Mouse (Mus musculus): ENCODE data around the gene Luzp2. TPM values are rescaled to one million over a fixed set of nuclear protein-coding genes. Genes with fewer than 3 reads are reported as not detected.

Gene Luzp2
- 1.7 and 1.8 TPM in 2 replicates for polyA plus RNA-seq (2015; fragmentation: Nextera tagmentation; extraction: Ambion mirVana)

DNA sequence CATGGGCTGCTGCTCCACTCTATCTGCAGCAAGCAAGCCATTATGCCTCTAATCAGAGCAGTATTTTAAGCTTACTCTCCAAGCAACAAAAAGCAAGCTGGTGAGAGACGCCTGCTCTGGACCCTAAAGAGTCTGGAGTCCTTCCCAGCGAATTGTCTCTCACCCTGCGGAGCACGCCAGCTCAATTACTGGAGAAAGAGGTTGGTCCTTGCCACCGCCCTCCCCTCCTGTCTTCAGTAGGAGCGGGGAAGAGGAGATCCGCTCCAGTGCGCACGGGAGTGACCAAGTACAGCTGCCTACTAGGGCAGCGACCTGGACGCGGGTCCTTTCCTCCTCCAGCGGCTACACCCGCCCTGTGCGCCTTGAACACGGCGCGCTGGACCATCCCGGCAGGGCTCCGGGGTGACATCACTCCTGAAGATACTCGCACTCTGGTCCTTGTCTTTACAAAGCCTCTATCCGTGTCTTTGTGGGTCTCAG lies at the start of gene Luzp2:
Gene Luzp2 (plus strand): TSS at position 127 of the 480 bp plus-strand sequence.
- Histone ChIP-seq H3K27me3 (peaks cover 14% of the 10 kb centered on the region), H3K4me2 (peak within 1 kb of the TSS; percentile 68), H3K4me3 (peak within 1 kb of the TSS; percentile 38), H3K27ac (no peak within 1 kb of the TSS), H3K36me3 (no peaks in the 10 kb centered on the region), H3K4me1 (peaks cover 9% of the 10 kb centered on the region), H3K9ac (no peak within 1 kb of the TSS), H3K9me3 (no peaks in the 10 kb centered on the region)
- WGBS: under 1% methylated on average over 22 of the region's 22 CpGs
- ATAC-seq (ENCODE audit: insufficient number of reproducible peaks, low FRiP score, low TSS enrichment, low read depth): 0 out of 2 replicates have a peak, but pooled peaks have one; percentile 24

- H3K36me3 ChIP-seq: no peaks in the 10 kb centered on the region
- H3K4me2 ChIP-seq: no peak overlapping the region
- no peak for ATAC-seq (ENCODE audit: insufficient number of reproducible peaks, low FRiP score, low TSS enrichment, low read depth)
- no peaks in the 10 kb centered on the region for H3K9me3 ChIP-seq
- no peak overlapping the region for H3K4me3 ChIP-seq
- no peak overlapping the region for H3K27ac ChIP-seq
- H3K9ac ChIP-seq: no peak overlapping the region
- no peaks in the 10 kb centered on the region for H3K27me3 ChIP-seq
- H3K4me1 ChIP-seq: no peaks in the 10 kb centered on the region
These were observed 47.8 kb upstream of the Luzp2 start for GRCm38 (mm10) chr7:54787456-54787855.

- H3K27me3 ChIP-seq: no peaks in the 10 kb centered on the region
- H3K9ac ChIP-seq: no peak overlapping the region
- H3K36me3 ChIP-seq: no peaks in the 10 kb centered on the region
- no peak overlapping the region for H3K4me3 ChIP-seq
- no peaks in the 10 kb centered on the region for H3K4me1 ChIP-seq
- no peak overlapping the region for H3K4me2 ChIP-seq
- H3K27ac ChIP-seq: no peak overlapping the region
- ATAC-seq (ENCODE audit: insufficient number of reproducible peaks, low FRiP score, low TSS enrichment, low read depth): no peak
- no peaks in the 10 kb centered on the region for H3K9me3 ChIP-seq
These were observed 16.7 kb upstream of the Luzp2 start for GRCm38 (mm10) chr7:54818606-54819005.

GRCm38 (mm10) chr7:54828751-54829150 lies 6.5 kb upstream of the Luzp2 start:
- WGBS: 69% methylated on average over 3 of the region's 3 CpGs
- Histone ChIP-seq H3K36me3 (no peaks in the 10 kb centered on the region), H3K4me3 (no peak overlapping the region), H3K27ac (no peak overlapping the region), H3K4me2 (no peak overlapping the region), H3K4me1 (no peaks in the 10 kb centered on the region), H3K27me3 (no peaks in the 10 kb centered on the region), H3K9me3 (no peaks in the 10 kb centered on the region), H3K9ac (no peak overlapping the region)
- ATAC-seq (ENCODE audit: insufficient number of reproducible peaks, low FRiP score, low TSS enrichment, low read depth): no peak

GRCm38 (mm10) chr7:54835911-54836352 lies 634 bp downstream of the Luzp2 start:
- H3K27ac ChIP-seq: no peak overlapping the region
- H3K4me2 ChIP-seq: peak overlapping the region; percentile 68
- H3K9ac ChIP-seq: no peak overlapping the region
- H3K36me3 ChIP-seq: no peaks in the 10 kb centered on the region
- H3K27me3 ChIP-seq: peaks cover 14% of the 10 kb centered on the region
- H3K4me1 ChIP-seq: peaks cover 9% of the 10 kb centered on the region
- WGBS: 2% methylated on average over 13 of the region's 13 CpGs
- no peak for ATAC-seq (ENCODE audit: insufficient number of reproducible peaks, low FRiP score, low TSS enrichment, low read depth)
- no peaks in the 10 kb centered on the region for H3K9me3 ChIP-seq
- peak overlapping the region; percentile 38 for H3K4me3 ChIP-seq

DNA sequence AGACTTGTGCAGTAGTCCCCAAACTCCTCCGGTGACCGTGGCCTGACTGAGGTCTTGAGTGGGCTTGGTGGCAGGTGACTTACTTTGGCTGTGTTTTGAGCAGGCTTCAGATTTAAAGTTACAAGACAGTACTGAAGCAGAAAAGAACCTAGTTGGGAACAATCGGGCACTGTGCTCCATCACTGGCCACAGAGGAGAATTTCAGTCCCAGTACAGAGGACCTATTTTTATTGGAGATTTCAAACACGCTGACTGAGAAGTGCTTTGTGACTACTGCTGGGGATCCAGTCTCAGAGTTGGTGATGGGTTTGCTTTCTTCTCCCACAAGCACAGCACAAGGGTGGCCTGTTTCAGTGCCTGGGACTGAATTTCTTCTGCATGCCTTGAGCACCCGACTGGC lies 1.1 kb downstream of the Luzp2 start:
- H3K27me3 ChIP-seq: peaks cover 14% of the 10 kb centered on the region
- no peak overlapping the region for H3K27ac ChIP-seq
- no peaks in the 10 kb centered on the region for H3K9me3 ChIP-seq
- H3K4me2 ChIP-seq: peak overlapping the region; percentile 68; the same call in 1 of the 2 replicates
- ATAC-seq (ENCODE audit: insufficient number of reproducible peaks, low FRiP score, low TSS enrichment, low read depth): no peak
- WGBS: 60% methylated on average over 5 of the region's 5 CpGs
- no peak overlapping the region for H3K9ac ChIP-seq
- H3K36me3 ChIP-seq: no peaks in the 10 kb centered on the region
- H3K4me3 ChIP-seq: peak overlapping the region; percentile 38; the same call in 1 of the 2 replicates
- peaks cover 9% of the 10 kb centered on the region for H3K4me1 ChIP-seq

DNA sequence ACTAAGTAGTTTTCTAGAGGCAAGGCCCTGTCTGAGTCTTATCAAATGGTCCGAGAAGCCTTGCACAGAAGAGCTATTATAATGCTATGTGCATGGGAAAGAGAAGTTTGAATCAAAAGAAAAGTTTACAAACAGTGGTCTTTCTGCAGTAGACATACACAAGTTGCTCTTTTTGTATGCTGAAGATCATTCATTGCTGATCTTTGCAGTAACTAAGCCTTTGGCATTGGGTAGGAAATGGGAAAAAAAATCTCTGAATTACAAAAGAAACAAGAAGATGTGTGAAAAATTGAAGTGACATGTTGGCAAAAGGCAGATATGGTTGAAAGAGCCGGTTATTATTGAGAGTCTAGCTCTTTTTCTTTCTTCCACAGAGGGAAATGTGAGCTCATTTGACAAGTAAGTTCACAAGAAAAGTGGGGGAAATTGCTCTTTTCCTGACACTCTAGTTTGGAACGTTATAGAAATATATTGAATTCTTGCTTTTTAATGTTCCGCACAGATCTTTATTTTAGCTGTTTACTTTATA lies 7.6 kb downstream of the Luzp2 start:
- H3K9me3 ChIP-seq: no peaks in the 10 kb centered on the region
- 68% methylated on average over 4 of the region's 4 CpGs for WGBS
- H3K9ac ChIP-seq: no peak overlapping the region
- no peaks in the 10 kb centered on the region for H3K4me1 ChIP-seq
- H3K4me3 ChIP-seq: no peak overlapping the region
- H3K36me3 ChIP-seq: no peaks in the 10 kb centered on the region
- ATAC-seq (ENCODE audit: insufficient number of reproducible peaks, low FRiP score, low TSS enrichment, low read depth): no peak
- H3K27me3 ChIP-seq: no peaks in the 10 kb centered on the region
- H3K27ac ChIP-seq: no peak overlapping the region
- H3K4me2 ChIP-seq: no peak overlapping the region

- ATAC-seq (ENCODE audit: insufficient number of reproducible peaks, low FRiP score, low TSS enrichment, low read depth): no peak
- 83% methylated on average over 8 of the region's 8 CpGs for WGBS
These were observed 10.8 kb downstream of the Luzp2 start for GRCm38 (mm10) chr7:54845875-54846691.

GRCm38 (mm10) chr7:54846692-54847020 lies 11.4 kb downstream of the Luzp2 start:
- Histone ChIP-seq H3K27ac (no peak overlapping the region), H3K36me3 (no peaks in the 10 kb centered on the region), H3K4me3 (no peak overlapping the region), H3K4me1 (no peaks in the 10 kb centered on the region), H3K9me3 (no peaks in the 10 kb centered on the region), H3K9ac (no peak overlapping the region), H3K4me2 (no peak overlapping the region), H3K27me3 (no peaks in the 10 kb centered on the region)
- no peak for ATAC-seq (ENCODE audit: insufficient number of reproducible peaks, low FRiP score, low TSS enrichment, low read depth)
- WGBS: 82% methylated on average over 2 of the region's 2 CpGs

More at GRCm38 (mm10) chr7:54845875-54846691, 10.8 kb downstream of the Luzp2 start:
- Histone ChIP-seq H3K4me1 (no peaks in the 10 kb centered on the region), H3K27me3 (no peaks in the 10 kb centered on the region), H3K4me2 (no peak overlapping the region), H3K4me3 (no peak overlapping the region), H3K27ac (no peak overlapping the region), H3K9me3 (no peaks in the 10 kb centered on the region), H3K36me3 (no peaks in the 10 kb centered on the region), H3K9ac (no peak overlapping the region)

DNA sequence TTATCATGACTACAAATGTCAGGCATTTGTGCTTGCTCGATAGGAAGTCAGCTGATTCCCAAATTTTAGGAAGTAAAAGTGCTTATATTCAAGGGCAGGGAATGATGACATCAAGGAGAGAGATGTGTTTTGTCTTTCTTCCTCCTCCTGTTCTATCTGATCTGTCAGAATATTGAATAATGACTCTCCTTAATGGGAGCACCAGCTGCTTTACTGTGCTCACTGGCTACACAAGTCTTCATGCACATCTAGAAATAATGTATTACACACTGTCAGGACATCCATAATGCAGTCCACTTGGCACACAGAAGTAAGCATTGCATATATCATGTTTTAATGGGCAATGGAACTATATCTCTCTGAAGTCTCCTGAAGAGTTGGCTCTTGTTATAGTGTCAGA lies 17.6 kb downstream of the Luzp2 start:
- ATAC-seq (ENCODE audit: insufficient number of reproducible peaks, low FRiP score, low TSS enrichment, low read depth): no peak
- no peaks in the 10 kb centered on the region for H3K4me1 ChIP-seq
- H3K27ac ChIP-seq: no peak overlapping the region
- H3K9ac ChIP-seq: no peak overlapping the region
- no peak overlapping the region for H3K4me2 ChIP-seq
- H3K36me3 ChIP-seq: no peaks in the 10 kb centered on the region
- no peaks in the 10 kb centered on the region for H3K27me3 ChIP-seq
- WGBS: 81% methylated on average over 1 of the region's 1 CpGs
- H3K4me3 ChIP-seq: no peak overlapping the region
- H3K9me3 ChIP-seq: no peaks in the 10 kb centered on the region

- 78% methylated on average over 11 of the region's 11 CpGs for WGBS
- H3K9me3 ChIP-seq: no peaks in the 10 kb centered on the region
These were observed 26.0 kb downstream of the Luzp2 start for GRCm38 (mm10) chr7:54861230-54861856.

More at GRCm38 (mm10) chr7:54861230-54861856, 26.0 kb downstream of the Luzp2 start:
- Histone ChIP-seq H3K36me3 (no peaks in the 10 kb centered on the region), H3K4me3 (no peak overlapping the region), H3K4me2 (no peak overlapping the region), H3K27me3 (no peaks in the 10 kb centered on the region), H3K9ac (no peak overlapping the region), H3K27ac (no peak overlapping the region), H3K4me1 (no peaks in the 10 kb centered on the region)
- ATAC-seq (ENCODE audit: insufficient number of reproducible peaks, low FRiP score, low TSS enrichment, low read depth): no peak
